Mouse (Mus musculus): ENCODE results near the gene 1700007K13Rik. TPM values are rescaled to one million over a fixed set of nuclear protein-coding genes. Genes with fewer than 3 reads are reported as not detected.
"Not testable (repeated sequence)": the region's sequence is repeated elsewhere in the genome, so short reads cannot be mapped to it uniquely, and the experiment has no call there.

Gene 1700007K13Rik
- 0.72 and 0.85 TPM in 2 replicates for polyA plus RNA-seq (2015; fragmentation: Nextera tagmentation; extraction: Ambion mirVana)

DNA sequence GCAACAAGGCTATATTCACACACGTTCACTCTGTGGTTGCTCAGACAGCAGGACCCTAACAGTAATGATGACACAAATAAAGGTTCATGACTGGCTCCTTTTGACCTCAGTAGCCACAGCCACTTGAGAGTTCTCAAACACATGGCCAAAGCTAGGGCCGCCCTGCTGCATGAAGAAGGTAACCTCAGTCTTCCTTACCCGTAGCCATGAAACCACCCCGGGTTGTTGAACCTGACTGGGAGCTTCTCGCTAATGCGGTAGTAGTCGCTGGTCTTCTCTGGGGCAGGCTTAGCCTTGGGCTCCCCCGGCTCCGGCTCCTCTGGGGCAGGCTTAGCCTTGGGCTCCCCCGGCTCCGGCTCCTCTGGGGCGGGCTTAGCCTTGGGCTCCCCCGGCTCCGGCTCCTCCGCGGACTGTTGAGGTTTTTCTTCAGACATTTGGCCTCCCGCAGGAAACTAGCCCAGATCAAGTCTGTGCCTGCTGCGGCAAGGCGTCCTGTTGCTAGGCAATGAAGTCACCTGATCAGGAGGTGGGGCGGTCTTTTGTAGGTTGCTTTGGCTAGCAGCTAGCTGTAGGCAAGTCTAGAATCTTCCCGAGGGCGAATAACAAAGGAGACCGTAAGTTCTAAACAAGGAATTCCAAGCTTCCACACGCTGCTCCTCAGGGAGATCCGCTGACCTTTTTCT lies at the start of gene 1700007K13Rik:
TSS of gene 1700007K13Rik (minus strand) at position 497 of the 683 bp plus-strand sequence.
- WGBS, result 4% methylated on average over 25 of the region's 25 CpGs
- peak within 1 kb of the TSS; percentile 28 for H3K4me3 ChIP-seq (replicated peaks)
- no peak within 1 kb of the TSS for H3K27ac ChIP-seq
- no peaks in the 10 kb centered on the region for H3K9me3 ChIP-seq
- H3K4me1 ChIP-seq, result peaks cover 16% of the 10 kb centered on the region
- H3K27me3 ChIP-seq (replicated peaks), result no peaks in the 10 kb centered on the region
- no peak within 1 kb of the TSS for H3K9ac ChIP-seq
- 0 out of 2 replicates have a peak, but pooled peaks have one; percentile 36 for ATAC-seq (ENCODE audit: insufficient read depth, low FRiP score, low read depth)
- H3K4me2 ChIP-seq, result peak within 1 kb of the TSS; percentile 71
- H3K36me3 ChIP-seq, result peaks cover 20% of the 10 kb centered on the region

- no peaks in the 10 kb centered on the region for H3K9me3 ChIP-seq
- H3K27me3 ChIP-seq (replicated peaks), result no peaks in the 10 kb centered on the region
- no peak overlapping the region for H3K9ac ChIP-seq
- WGBS, result 19% methylated on average over 5 of the region's 5 CpGs
- H3K36me3 ChIP-seq, result no peaks in the 10 kb centered on the region
- ATAC-seq (ENCODE audit: insufficient read depth, low FRiP score, low read depth), result no peak
- peaks cover 36% of the 10 kb centered on the region for H3K4me1 ChIP-seq
- no peak overlapping the region for H3K27ac ChIP-seq
- peak overlapping the region; percentile 70 for H3K4me3 ChIP-seq (replicated peaks)
- H3K4me2 ChIP-seq, result peak overlapping the region; percentile 97
These were observed 48.4 kb upstream of the 1700007K13Rik start for GRCm38 (mm10) chr2:28514489-28514888.

DNA sequence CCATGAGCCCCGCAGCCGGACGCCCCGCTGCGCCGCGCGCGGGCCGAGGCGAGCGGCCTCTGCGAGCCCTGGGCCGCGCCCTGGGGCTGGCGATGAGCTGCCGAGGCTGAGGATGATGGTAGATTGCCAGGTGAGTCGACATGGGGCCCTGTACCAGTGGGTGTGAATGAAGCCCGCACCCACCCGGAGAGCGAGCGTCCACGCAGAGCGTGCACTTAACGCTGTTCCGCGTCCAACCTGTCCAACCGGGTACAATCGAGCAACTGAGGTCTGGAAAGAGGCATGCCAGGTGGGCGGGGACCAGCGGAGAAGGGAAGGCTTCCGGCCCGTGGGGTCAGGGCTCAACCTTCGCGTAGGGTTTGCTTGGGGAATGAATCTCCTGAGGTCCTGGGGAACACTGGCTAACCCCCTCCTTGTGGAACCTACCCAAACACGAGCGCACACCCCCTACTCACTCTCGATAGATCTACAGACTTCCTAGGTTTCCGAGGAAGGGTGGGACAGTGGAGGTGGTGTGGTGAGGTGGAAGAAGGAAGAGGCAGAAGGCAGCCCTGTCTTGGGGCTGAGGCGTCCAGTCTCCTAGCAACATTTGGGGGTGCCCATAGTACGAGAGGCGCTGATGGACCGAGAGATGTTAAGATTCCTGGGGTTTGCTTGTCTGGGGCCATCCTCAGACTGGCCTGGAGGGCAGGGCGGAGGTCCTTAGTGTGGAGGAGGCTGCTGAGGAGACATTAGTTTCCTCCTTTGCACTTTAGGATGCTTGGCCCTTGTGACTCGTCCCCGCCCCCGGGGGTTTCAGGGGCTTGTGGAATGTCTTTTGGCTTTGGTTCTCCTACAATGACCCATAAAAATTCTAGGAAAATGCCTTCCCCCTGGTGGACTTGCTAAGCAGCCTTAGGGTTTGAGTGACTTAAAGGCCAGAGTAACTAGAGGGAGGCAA lies 47.6 kb upstream of the 1700007K13Rik start:
- H3K36me3 ChIP-seq, result no peaks in the 10 kb centered on the region
- peak overlapping the region; percentile 80 for H3K27ac ChIP-seq
- ATAC-seq (ENCODE audit: insufficient read depth, low FRiP score, low read depth), result peak; percentile 11; the same call in 1 of the 2 replicates
- H3K27me3 ChIP-seq (replicated peaks), result no peaks in the 10 kb centered on the region
- H3K4me3 ChIP-seq (replicated peaks), result peak overlapping the region; percentile 70
- H3K4me2 ChIP-seq, result peak overlapping the region; percentile 97
- peak overlapping the region; percentile 80 for H3K9ac ChIP-seq
- peaks cover 33% of the 10 kb centered on the region for H3K4me1 ChIP-seq
- H3K9me3 ChIP-seq, result no peaks in the 10 kb centered on the region
- WGBS, result 6% methylated on average over 47 of the region's 47 CpGs

- H3K9me3 ChIP-seq, result no peaks in the 10 kb centered on the region
- WGBS, result under 1% methylated on average over 38 of the region's 71 CpGs
- H3K9ac ChIP-seq, result peak within 1 kb of the TSS; percentile 80
- H3K4me1 ChIP-seq, result peaks cover 30% of the 10 kb centered on the region
- H3K27ac ChIP-seq, result peak within 1 kb of the TSS; percentile 80
- peak within 1 kb of the TSS; percentile 97 for H3K4me2 ChIP-seq
- H3K36me3 ChIP-seq, result no peaks in the 10 kb centered on the region
- H3K4me3 ChIP-seq (replicated peaks), result peak within 1 kb of the TSS; percentile 70
- no peaks in the 10 kb centered on the region for H3K27me3 ChIP-seq (replicated peaks)
- ATAC-seq (ENCODE audit: insufficient read depth, low FRiP score, low read depth), result peak; percentile 67
These were observed 46.8 kb upstream of the 1700007K13Rik start, which contains the start of gene Ralgds for GRCm38 (mm10) chr2:28512798-28513401. Gene Ralgds (plus strand): TSS chr2:28513125.

- H3K36me3 ChIP-seq; H3K27ac ChIP-seq; ATAC-seq (ENCODE audit: insufficient read depth, low FRiP score, low read depth); H3K4me3 ChIP-seq (replicated peaks); H3K4me2 ChIP-seq; H3K9me3 ChIP-seq; H3K27me3 ChIP-seq (replicated peaks); H3K9ac ChIP-seq: not testable (repeated sequence)
- H3K4me1 ChIP-seq, result peaks cover 22% of the 10 kb centered on the region
- 50% methylated on average over 5 of the region's 5 CpGs for WGBS
These were observed 45.5 kb upstream of the 1700007K13Rik start for GRCm38 (mm10) chr2:28511600-28511999.

GRCm38 (mm10) chr2:28506291-28506690 lies 40.2 kb upstream of the 1700007K13Rik start:
- no peak overlapping the region for H3K4me2 ChIP-seq
- no peak overlapping the region for H3K4me3 ChIP-seq (replicated peaks)
- H3K9ac ChIP-seq, result no peak overlapping the region
- ATAC-seq (ENCODE audit: insufficient read depth, low FRiP score, low read depth), result no peak
- no peak overlapping the region for H3K27ac ChIP-seq
- no peaks in the 10 kb centered on the region for H3K9me3 ChIP-seq
- H3K4me1 ChIP-seq, result no peaks in the 10 kb centered on the region
- 77% methylated on average over 6 of the region's 6 CpGs for WGBS
- no peaks in the 10 kb centered on the region for H3K36me3 ChIP-seq
- no peaks in the 10 kb centered on the region for H3K27me3 ChIP-seq (replicated peaks)

DNA sequence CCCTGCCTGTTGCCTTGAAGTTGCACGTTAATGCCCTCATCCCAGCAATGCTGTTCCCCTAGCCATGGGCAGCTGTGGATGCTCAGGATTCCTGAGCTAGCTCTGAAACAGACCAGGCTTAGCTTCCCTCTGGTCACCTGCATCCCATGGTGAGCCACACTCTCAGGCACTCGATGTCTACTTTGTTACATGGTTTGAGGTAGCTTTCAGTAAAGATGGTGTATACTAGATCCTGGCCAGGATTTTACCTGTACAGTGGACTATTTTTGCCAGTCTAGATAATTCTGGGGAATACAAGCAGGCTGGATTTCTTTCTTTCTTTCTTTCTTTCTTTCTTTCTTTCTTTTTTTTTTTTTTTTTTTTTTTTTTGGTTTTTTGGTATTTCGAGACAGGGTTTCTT lies 39.7 kb upstream of the 1700007K13Rik start, which contains the start of gene Gm10134:
TSS of gene Gm10134 (plus strand) at position 301 of the 400 bp plus-strand sequence.
- no peaks in the 10 kb centered on the region for H3K4me1 ChIP-seq
- no peaks in the 10 kb centered on the region for H3K9me3 ChIP-seq
- no peaks in the 10 kb centered on the region for H3K27me3 ChIP-seq (replicated peaks)
- H3K4me3 ChIP-seq (replicated peaks), result no peak within 1 kb of the TSS
- no peaks in the 10 kb centered on the region for H3K36me3 ChIP-seq
- no peak within 1 kb of the TSS for H3K9ac ChIP-seq
- no peak within 1 kb of the TSS for H3K27ac ChIP-seq
- no peak within 1 kb of the TSS for H3K4me2 ChIP-seq
- 71% methylated on average over 3 of the region's 3 CpGs for whole genome bisulfite sequencing
- ATAC-seq (ENCODE audit: insufficient read depth, low FRiP score, low read depth), result no peak

- ATAC-seq (ENCODE audit: insufficient read depth, low FRiP score, low read depth), result no peak
- WGBS, result 91% methylated on average over 13 of the region's 13 CpGs
- Histone ChIP-seq H3K9ac (no peak overlapping the region), H3K27me3 (replicated peaks) (no peaks in the 10 kb centered on the region), H3K9me3 (no peaks in the 10 kb centered on the region), H3K27ac (no peak overlapping the region), H3K4me2 (no peak overlapping the region), H3K36me3 (no peaks in the 10 kb centered on the region), H3K4me3 (replicated peaks) (no peak overlapping the region), H3K4me1 (no peaks in the 10 kb centered on the region)
These were observed 38.5 kb upstream of the 1700007K13Rik start for GRCm38 (mm10) chr2:28504676-28505075.

DNA sequence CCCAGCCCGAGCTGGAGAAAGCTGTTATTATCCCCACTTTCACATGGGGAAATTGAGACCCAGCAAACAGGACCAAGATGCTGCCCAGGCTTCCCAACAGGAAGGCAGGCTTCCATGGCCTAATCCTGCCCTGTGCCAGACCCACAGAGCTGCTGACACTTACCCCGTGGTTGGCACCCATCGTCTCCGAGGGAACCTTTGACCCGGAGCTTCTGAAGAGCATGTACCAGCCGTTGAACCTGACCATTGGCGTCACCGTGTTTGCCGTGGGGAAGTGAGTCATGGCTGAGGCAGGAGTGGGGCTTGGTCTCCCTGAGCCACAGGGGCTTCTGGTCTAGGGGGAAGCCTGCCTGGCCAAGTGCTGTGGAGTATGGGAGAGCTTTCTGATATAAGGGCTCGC lies 36.9 kb upstream of the 1700007K13Rik start:
- ATAC-seq (ENCODE audit: insufficient read depth, low FRiP score, low read depth), result no peak
- H3K9ac ChIP-seq, result no peak overlapping the region
- WGBS, result 79% methylated on average over 10 of the region's 10 CpGs
- no peak overlapping the region for H3K4me2 ChIP-seq
- no peak overlapping the region for H3K4me3 ChIP-seq (replicated peaks)
- H3K27ac ChIP-seq, result no peak overlapping the region
- no peaks in the 10 kb centered on the region for H3K9me3 ChIP-seq
- H3K36me3 ChIP-seq, result no peaks in the 10 kb centered on the region
- H3K27me3 ChIP-seq (replicated peaks), result no peaks in the 10 kb centered on the region
- no peaks in the 10 kb centered on the region for H3K4me1 ChIP-seq

GRCm38 (mm10) chr2:28498431-28498830 lies 32.3 kb upstream of the 1700007K13Rik start:
- no peaks in the 10 kb centered on the region for H3K9me3 ChIP-seq
- no peaks in the 10 kb centered on the region for H3K27me3 ChIP-seq (replicated peaks)
- H3K9ac ChIP-seq, result no peak overlapping the region
- H3K4me1 ChIP-seq, result peaks cover 14% of the 10 kb centered on the region
- no peak overlapping the region for H3K4me2 ChIP-seq
- H3K36me3 ChIP-seq, result no peaks in the 10 kb centered on the region
- no peak for ATAC-seq (ENCODE audit: insufficient read depth, low FRiP score, low read depth)
- no peak overlapping the region for H3K4me3 ChIP-seq (replicated peaks)
- no peak overlapping the region for H3K27ac ChIP-seq
- WGBS, result 78% methylated on average over 4 of the region's 4 CpGs

GRCm38 (mm10) chr2:28497561-28497960 lies 31.4 kb upstream of the 1700007K13Rik start:
- Histone ChIP-seq H3K9ac (no peak overlapping the region), H3K4me2 (no peak overlapping the region), H3K27me3 (replicated peaks) (no peaks in the 10 kb centered on the region), H3K36me3 (no peaks in the 10 kb centered on the region), H3K4me3 (replicated peaks) (no peak overlapping the region), H3K4me1 (peaks cover 14% of the 10 kb centered on the region), H3K27ac (no peak overlapping the region), H3K9me3 (no peaks in the 10 kb centered on the region)
- ATAC-seq (ENCODE audit: insufficient read depth, low FRiP score, low read depth), result no peak
- WGBS, result 81% methylated on average over 5 of the region's 5 CpGs

Measured in stomach, embryonic 15.5 days (tissue).